Mouse (Mus musculus) G1E-ER4 (cell line): ENCODE results near the gene Snx29. TPM values are rescaled to one million over a fixed set of nuclear protein-coding genes. Genes with fewer than 3 reads are reported as not detected.

ENCODE experiments used
- GATA1 ChIP-seq: IDR thresholded peaks from one replicate; pipeline ENCODE4 v1.8.0; 2012; ENCODE audit warnings: low read length, inconsistent platforms
- polyA plus RNA-seq: library from polyadenylated mRNA; stranded (reverse); fragments of >175 nt; gene quantifications from 2 replicates; pipeline ENCODE4 v1.2.3, GENCODE M21; 2012

Gene Snx29
- polyA plus RNA-seq, 1 experiment, result 3.7 TPM

- TF ChIP-seq GATA1, result no peak
Measured at GRCm38 (mm10) chr16:11638739-11639138, 316.0 kb downstream of the Snx29 start.

DNA sequence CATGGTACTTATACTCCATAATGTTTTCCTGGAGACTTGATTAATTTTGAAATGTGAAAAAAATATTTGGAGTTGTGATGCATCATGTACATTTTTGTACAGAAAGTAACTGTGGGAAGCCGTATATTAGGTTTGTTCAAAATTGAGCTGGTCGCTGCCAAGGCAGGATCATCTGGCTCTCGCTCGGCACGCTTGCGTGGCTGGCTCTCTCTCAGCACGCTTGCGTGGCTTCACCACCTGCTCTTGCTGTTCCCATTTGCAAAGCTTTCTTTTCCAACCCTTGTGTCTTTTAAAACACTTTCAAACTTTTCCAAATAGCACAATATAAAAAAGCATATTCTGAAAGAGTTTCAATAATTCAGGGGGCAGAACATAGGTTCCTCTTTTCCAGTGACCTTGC lies 317.2 kb downstream of the Snx29 start:
- no peak for TF ChIP-seq GATA1

DNA sequence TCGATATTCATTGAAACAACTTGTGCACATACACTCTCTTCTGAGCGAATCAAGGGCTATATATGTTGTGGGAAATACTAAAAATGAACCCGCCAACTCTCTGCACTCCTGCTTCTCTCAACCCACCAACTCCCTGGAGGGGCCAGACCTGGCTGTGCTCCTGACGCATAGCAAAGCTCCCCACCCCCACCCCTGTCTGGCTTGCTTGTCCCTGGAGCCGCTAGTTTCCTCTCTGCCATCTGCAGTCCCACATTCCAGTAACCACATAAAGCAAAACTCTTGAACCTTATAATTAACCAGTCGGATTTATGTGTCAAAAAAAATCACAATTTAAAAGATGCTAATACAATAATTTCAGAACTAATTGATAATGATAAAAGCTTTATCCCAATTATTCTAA lies 320.9 kb downstream of the Snx29 start:
- TF ChIP-seq GATA1, result no peak

DNA sequence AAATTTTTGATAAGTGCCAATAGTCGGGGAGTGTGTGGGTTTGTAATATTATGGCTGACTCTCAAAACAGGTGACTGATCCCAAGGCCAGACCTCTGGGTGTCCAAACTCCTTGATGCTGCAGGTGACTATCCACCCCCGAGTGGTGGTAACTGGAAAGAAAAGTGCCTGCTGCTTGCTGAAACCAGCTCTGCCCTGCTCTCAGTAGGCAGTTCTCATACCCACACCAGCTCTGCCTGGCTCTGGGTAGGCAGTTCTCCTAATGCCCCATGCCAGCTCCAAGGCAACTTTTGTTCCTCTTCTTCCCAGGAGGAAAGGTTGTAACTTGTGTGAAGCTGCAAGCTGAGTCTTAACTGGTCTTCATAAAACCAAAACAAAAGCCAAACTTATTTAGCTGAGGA lies 321.7 kb downstream of the Snx29 start:
- no peak for TF ChIP-seq GATA1

DNA sequence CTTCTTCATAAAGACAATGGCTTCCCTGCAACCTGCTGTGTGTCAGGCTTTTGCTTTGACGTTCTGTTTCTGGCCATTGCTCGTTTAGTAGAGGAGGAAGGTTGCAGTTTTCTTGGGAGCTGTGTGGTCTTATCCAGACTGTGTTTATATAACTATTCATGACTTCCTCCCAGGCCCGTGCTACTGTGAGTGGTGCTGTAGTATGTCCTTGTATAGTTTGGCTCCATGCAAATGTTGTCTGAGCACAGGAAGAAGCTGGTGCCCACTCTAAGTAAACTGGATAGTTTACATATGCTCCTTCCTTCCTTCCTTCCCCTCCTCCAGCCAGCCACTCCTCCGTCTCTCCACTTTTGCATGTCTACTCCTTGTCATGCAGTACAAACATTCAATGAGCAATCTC lies 323.0 kb downstream of the Snx29 start:
- no peak for TF ChIP-seq GATA1

DNA sequence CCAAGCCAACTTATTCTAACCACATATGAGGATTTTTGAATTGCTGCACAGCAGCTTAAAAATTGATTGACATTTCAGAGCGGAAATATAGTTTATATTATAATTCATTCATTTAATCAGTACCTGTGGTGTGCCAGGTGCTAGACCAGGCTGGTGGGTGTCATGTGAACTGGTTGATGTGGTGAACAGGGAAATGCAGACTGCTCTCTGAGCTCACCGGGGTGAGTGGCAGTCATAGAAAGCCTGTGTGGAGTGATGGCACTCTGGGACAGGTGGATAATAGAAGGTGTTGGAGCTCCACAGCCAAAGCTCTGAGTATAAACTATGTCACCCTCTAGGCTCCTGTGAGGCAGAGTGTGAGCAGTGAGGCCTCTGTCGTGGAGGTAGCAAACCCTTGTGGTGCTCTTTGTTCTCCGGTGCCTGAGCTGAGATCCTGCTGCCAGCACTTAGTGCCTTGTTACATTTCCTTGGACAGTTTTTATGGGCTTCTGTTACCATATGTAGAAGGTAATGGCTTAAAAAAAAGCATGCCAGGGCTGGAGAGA lies 324.1 kb downstream of the Snx29 start:
- no peak for TF ChIP-seq GATA1

- TF ChIP-seq GATA1, result no peak
Measured at GRCm38 (mm10) chr16:11648169-11648688, 325.5 kb downstream of the Snx29 start.

DNA sequence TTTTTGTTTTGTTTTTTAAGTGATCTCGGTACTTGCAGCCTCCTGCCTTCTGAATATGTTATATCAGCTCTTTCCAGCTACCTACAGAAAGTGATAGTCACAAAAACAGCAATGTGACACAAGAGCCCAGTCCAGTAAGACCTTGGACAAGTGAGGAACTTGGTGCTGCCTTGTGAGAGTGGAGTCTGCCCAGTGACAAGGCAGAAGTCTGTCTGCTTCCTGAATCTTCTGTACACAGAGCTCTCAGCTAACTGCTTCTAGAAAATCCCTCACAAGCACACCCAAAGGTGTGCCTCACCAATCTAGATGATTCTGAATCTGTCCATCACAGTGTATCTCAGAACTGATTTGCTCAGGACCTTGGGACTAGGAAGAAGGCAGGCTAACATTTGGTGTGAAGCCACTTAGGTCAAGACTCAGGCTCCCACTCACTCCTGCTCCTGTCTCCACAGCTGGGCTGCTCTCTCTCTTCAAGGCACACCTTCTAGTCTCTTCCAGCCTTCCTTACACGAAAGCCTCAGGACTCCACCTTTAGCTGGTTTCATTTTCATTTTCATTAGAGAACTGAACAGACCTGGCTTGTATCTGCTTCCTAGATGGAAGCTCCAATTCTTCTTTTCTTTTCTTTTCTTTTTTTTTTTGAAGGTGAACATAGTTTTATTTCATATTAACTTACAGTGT lies 330.1 kb downstream of the Snx29 start:
- no peak for TF ChIP-seq GATA1

DNA sequence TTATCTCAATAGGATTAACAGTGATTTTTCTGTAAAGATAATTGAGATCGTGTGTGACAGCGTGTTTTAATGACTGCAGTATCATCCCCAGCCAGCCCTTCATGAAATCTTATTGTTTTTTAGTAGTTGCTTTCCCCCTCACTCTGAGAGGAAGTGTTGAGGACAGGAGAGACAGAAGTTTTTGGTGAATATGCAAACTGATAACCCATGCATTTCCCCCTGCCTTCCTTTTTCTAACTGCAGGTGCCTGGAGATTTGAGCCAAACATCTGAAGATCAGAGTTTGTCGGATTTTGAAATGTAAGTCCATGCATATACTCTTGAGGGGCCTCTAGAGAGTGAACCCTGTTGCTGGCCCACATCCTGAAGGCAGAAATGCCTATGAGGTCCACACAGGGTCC lies 333.2 kb downstream of the Snx29 start:
- no peak for TF ChIP-seq GATA1

DNA sequence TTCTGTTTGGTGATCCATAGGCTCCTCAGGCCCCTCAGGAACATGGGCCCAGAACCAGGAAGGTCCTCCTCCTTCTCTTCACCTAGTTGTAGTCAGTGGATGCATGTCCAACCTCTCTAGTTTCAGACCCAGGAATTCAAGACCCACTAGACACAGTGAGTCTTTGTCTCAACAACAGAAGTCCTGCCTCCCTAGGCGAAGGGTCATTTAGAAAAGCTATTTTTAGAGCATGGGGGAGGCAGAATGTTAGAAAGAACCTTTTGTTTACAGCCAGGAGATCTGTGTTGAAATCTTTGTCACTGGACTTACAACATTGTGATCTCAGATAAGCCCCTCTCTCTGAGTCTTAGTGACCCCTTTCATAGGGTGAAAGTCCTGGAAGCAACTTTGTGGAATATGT lies 334.4 kb downstream of the Snx29 start:
- TF ChIP-seq GATA1, result no peak

GRCm38 (mm10) chr16:11659111-11659720 lies 336.5 kb downstream of the Snx29 start:
- TF ChIP-seq GATA1, result no peak

DNA sequence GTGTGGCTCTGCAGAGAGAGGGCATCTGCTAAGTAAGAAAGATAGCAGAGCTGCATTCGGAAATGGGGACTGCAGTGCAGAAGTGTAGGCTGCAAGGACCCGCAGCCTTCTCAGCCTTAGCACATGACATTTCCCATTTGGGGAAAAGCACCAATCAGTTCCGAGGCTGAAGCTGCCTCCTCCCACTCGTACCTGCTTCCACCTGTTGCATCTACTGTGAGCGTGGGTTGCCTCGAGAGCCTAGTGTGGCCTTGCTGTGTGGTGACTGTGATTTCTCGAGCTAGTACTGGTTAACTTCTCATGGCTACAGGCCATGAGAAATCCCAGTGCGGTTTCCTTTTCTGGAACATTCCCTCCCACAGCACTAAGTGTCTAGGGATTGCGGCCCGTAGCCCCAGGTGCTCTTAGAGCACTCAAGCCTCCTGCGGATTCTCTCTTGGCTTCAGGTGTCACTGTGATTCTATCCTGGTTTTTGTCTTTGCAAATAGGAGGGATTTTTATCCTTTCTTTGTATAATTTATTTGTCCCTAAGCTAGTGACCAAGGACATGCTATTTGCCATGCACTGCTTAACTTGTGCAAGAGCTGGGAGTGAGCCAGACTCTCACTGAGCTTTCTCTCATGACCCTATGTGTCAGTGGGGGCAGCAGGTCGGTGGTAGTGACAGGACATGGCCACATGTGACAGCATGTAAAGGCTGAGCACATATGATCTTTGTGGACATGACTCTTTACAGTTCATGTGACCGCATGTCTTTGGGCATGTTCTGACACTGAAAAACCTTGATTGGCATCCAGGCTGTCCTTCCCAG lies 342.4 kb downstream of the Snx29 start:
- no peak for TF ChIP-seq GATA1

DNA sequence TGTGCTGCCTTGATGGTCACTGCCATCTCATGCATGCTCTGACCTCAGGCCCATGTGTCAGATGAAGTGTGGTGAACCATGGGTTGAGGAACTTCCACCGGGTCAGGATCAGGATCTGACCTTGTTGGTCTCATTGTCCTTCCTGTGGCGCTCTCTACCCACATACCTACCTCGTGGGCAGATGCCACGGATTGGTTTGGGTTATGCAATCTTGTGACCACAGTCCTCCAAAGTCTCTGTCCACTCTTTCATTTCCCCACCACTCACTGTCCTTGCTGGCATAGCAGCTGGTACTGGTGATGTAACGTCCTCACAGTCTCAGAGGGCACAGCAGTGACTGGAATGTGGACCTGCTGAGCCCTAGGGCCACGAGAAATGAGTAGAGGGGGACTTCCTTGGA lies 343.2 kb downstream of the Snx29 start:
- TF ChIP-seq GATA1, result no peak

DNA sequence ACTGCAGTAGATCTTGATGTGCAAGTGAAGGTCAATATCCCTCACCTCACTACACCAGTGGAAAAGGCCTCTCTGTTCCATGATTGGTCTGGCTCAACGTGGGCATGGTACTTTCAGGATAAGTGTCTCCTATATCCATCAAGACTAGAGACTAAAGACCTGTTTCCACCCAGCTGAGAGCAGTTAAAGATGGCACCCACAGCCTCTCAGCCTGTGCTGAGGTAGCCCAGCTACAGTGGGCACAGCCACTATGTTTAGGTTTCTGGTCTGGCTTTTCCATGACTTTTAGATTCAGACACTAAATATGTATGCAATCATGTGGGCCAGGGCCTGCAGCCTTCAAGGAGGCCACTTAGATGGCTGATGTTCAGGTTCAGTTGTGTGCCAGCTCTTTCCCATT lies 345.7 kb downstream of the Snx29 start:
- TF ChIP-seq GATA1, result no peak

DNA sequence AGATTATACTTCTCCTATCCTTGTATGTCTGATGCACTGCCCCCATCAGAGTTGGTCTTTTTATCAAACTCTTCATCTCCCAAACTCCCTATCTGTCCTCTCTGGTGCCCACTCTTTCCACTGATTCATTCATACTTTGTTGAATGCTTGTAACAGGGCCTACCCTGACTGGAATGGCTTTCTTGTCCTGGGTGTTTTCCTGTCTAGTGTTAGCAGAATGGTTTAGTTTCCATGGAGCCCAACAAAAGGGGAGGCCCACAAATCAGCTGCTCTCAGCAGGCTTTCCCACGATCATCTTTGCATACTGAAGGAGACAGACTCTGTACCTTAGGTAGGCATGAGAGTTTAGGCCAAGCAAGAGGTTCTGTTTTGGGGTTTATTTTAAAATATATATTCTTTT lies 346.2 kb downstream of the Snx29 start:
- no peak for TF ChIP-seq GATA1
